Mouse (Mus musculus): ENCODE results near the gene Rph3a.
"Not testable (repeated sequence)": the region's sequence is repeated elsewhere in the genome, so short reads cannot be mapped to it uniquely, and the experiment has no call there.

The Rph3a gene

GRCm38 (mm10) chr5:120908196-120908920 is 101.5 kb downstream of the Rph3a start:
- DNase-seq (ENCODE audit: low read depth, low spot score) = no peak

GRCm38 (mm10) chr5:120906791-120907733 is 102.8 kb downstream of the Rph3a start, which contains the start of gene Oas1a:
Oas1a (minus strand) TSS chr5:120907521.
- not testable (repeated sequence) for DNase-seq (ENCODE audit: low read depth, low spot score)

GRCm38 (mm10) chr5:120902056-120902455 is 107.8 kb downstream of the Rph3a start:
- no peak for DNase-seq (ENCODE audit: low read depth, low spot score)

- no peak for DNase-seq (ENCODE audit: low read depth, low spot score)
Measured at GRCm38 (mm10) chr5:120900666-120901065, 109.2 kb downstream of the Rph3a start.

- no peak for DNase-seq (ENCODE audit: low read depth, low spot score)
Measured at GRCm38 (mm10) chr5:120898726-120899125, 111.2 kb downstream of the Rph3a start.

- no peak for DNase-seq (ENCODE audit: low read depth, low spot score)
Measured at GRCm38 (mm10) chr5:120898307-120898706, 111.6 kb downstream of the Rph3a start.

GRCm38 (mm10) chr5:120895231-120895900 is 114.5 kb downstream of the Rph3a start:
- DNase-seq (ENCODE audit: low read depth, low spot score) = no peak

GRCm38 (mm10) chr5:120894692-120895091 is 115.2 kb downstream of the Rph3a start:
- DNase-seq (ENCODE audit: low read depth, low spot score) = not testable (repeated sequence)

- DNase-seq (ENCODE audit: low read depth, low spot score) = not testable (repeated sequence)
Measured at GRCm38 (mm10) chr5:120893866-120894265, 116.0 kb downstream of the Rph3a start.

GRCm38 (mm10) chr5:120892243-120892660 is 117.6 kb downstream of the Rph3a start:
- no peak for DNase-seq (ENCODE audit: low read depth, low spot score)

GRCm38 (mm10) chr5:120891566-120892242 is 118.2 kb downstream of the Rph3a start:
- not testable (repeated sequence) for DNase-seq (ENCODE audit: low read depth, low spot score)

- DNase-seq (ENCODE audit: low read depth, low spot score) = no peak
Measured at GRCm38 (mm10) chr5:120890991-120891390, 118.9 kb downstream of the Rph3a start.

All from brain, embryonic 18.5 days (tissue).